Mouse (Mus musculus): ENCODE results near the gene Lta. TPM values are rescaled to one million over a fixed set of nuclear protein-coding genes. Genes with fewer than 3 reads are reported as not detected.

Gene Lta
- polyA plus RNA-seq, 1 experiment from 2014 or later, result not detected

GRCm38 (mm10) chr17:35195631-35196320 lies 9.4 kb downstream of the Lta start:
- H3K9me3 ChIP-seq, result no peaks in the 10 kb centered on the region
- peaks cover 26% of the 10 kb centered on the region for H3K4me1 ChIP-seq (replicated peaks)
- peak; percentile 77 for DNase-seq (ENCODE audit: low spot score)
- H3K36me3 ChIP-seq, result no peaks in the 10 kb centered on the region
- H3K27me3 ChIP-seq (ENCODE audit: insufficient read depth, poor library complexity, severe bottlenecking), result peaks cover 73% of the 10 kb centered on the region
- 2% methylated on average over 66 of the region's 66 CpGs for WGBS
- peak overlapping the region; percentile 50; the same call in 1 of the 2 replicates for H3K27ac ChIP-seq
- H3K4me3 ChIP-seq, result peak overlapping the region; percentile 56

GRCm38 (mm10) chr17:35194844-35195630 lies 10.1 kb downstream of the Lta start:
- 42% methylated on average over 19 of the region's 19 CpGs for WGBS
- DNase-seq (ENCODE audit: low spot score), result no peak
- Histone ChIP-seq H3K9me3 (no peaks in the 10 kb centered on the region), H3K27me3 (ENCODE audit: insufficient read depth, poor library complexity, severe bottlenecking) (peaks cover 66% of the 10 kb centered on the region), H3K4me3 (peak overlapping the region; percentile 56), H3K27ac (peak overlapping the region; percentile 50; the same call in 1 of the 2 replicates), H3K36me3 (no peaks in the 10 kb centered on the region), H3K4me1 (replicated peaks) (peaks cover 26% of the 10 kb centered on the region)

GRCm38 (mm10) chr17:35193881-35194843 lies 11.0 kb downstream of the Lta start, which contains the start of gene Ltb:
Gene Ltb (plus strand): TSS chr17:35194439.
- DNase-seq (ENCODE audit: low spot score), result no peak
- Histone ChIP-seq H3K4me1 (replicated peaks) (peaks cover 26% of the 10 kb centered on the region), H3K27me3 (ENCODE audit: insufficient read depth, poor library complexity, severe bottlenecking) (peaks cover 60% of the 10 kb centered on the region), H3K4me3 (peak within 1 kb of the TSS; percentile 56; the same call in 1 of the 2 replicates), H3K36me3 (no peaks in the 10 kb centered on the region), H3K27ac (no peak within 1 kb of the TSS), H3K9me3 (no peaks in the 10 kb centered on the region)
- WGBS, result 67% methylated on average over 28 of the region's 28 CpGs

GRCm38 (mm10) chr17:35192924-35193323 lies 12.2 kb downstream of the Lta start:
- Histone ChIP-seq H3K27ac (no peak overlapping the region), H3K4me1 (replicated peaks) (peaks cover 26% of the 10 kb centered on the region), H3K4me3 (no peak overlapping the region), H3K36me3 (no peaks in the 10 kb centered on the region), H3K27me3 (ENCODE audit: insufficient read depth, poor library complexity, severe bottlenecking) (peaks cover 50% of the 10 kb centered on the region), H3K9me3 (no peaks in the 10 kb centered on the region)
- no peak for DNase-seq (ENCODE audit: low spot score)
- 81% methylated on average over 5 of the region's 5 CpGs for WGBS

GRCm38 (mm10) chr17:35191723-35192122 lies 13.4 kb downstream of the Lta start:
- WGBS, result 56% methylated on average over 2 of the region's 2 CpGs

GRCm38 (mm10) chr17:35190096-35190495 lies 15.1 kb downstream of the Lta start:
- no peak overlapping the region for H3K4me3 ChIP-seq
- peaks cover 22% of the 10 kb centered on the region for H3K27me3 ChIP-seq (ENCODE audit: insufficient read depth, poor library complexity, severe bottlenecking)
- H3K9me3 ChIP-seq, result no peaks in the 10 kb centered on the region
- WGBS, result 65% methylated on average over 4 of the region's 4 CpGs
- H3K4me1 ChIP-seq (replicated peaks), result peaks cover 30% of the 10 kb centered on the region
- no peak overlapping the region for H3K27ac ChIP-seq
- H3K36me3 ChIP-seq, result no peaks in the 10 kb centered on the region
- DNase-seq (ENCODE audit: low spot score), result no peak

More at GRCm38 (mm10) chr17:35191723-35192122, 13.4 kb downstream of the Lta start:
- Histone ChIP-seq H3K27ac (no peak overlapping the region), H3K36me3 (no peaks in the 10 kb centered on the region), H3K4me1 (replicated peaks) (peaks cover 28% of the 10 kb centered on the region), H3K27me3 (ENCODE audit: insufficient read depth, poor library complexity, severe bottlenecking) (peaks cover 38% of the 10 kb centered on the region), H3K4me3 (no peak overlapping the region), H3K9me3 (no peaks in the 10 kb centered on the region)
- DNase-seq (ENCODE audit: low spot score), result no peak

- Histone ChIP-seq H3K27ac (no peak overlapping the region), H3K27me3 (ENCODE audit: insufficient read depth, poor library complexity, severe bottlenecking) (peaks cover 13% of the 10 kb centered on the region), H3K9me3 (no peaks in the 10 kb centered on the region), H3K4me1 (replicated peaks) (peaks cover 22% of the 10 kb centered on the region), H3K4me3 (no peak overlapping the region), H3K36me3 (no peaks in the 10 kb centered on the region)
- no peak for DNase-seq (ENCODE audit: low spot score)
- 70% methylated on average over 1 of the region's 1 CpGs for WGBS
Measured at GRCm38 (mm10) chr17:35189186-35189585, 16.0 kb downstream of the Lta start.

GRCm38 (mm10) chr17:35187959-35188610 lies 17.1 kb downstream of the Lta start, which contains the start of gene Lst1:
Gene Lst1 (minus strand): TSS chr17:35188439.
- Histone ChIP-seq H3K36me3 (no peaks in the 10 kb centered on the region), H3K9me3 (no peaks in the 10 kb centered on the region), H3K4me1 (replicated peaks) (peaks cover 18% of the 10 kb centered on the region), H3K27ac (no peak within 1 kb of the TSS), H3K27me3 (ENCODE audit: insufficient read depth, poor library complexity, severe bottlenecking) (peaks cover 2% of the 10 kb centered on the region; the same call in 1 of the 2 replicates), H3K4me3 (no peak within 1 kb of the TSS)
- 79% methylated on average over 7 of the region's 7 CpGs for WGBS
- no peak for DNase-seq (ENCODE audit: low spot score)

- Histone ChIP-seq H3K4me1 (replicated peaks) (peaks cover 18% of the 10 kb centered on the region), H3K27me3 (ENCODE audit: insufficient read depth, poor library complexity, severe bottlenecking) (no peaks in the 10 kb centered on the region), H3K27ac (no peak overlapping the region), H3K9me3 (no peaks in the 10 kb centered on the region), H3K4me3 (no peak overlapping the region), H3K36me3 (no peaks in the 10 kb centered on the region)
- 69% methylated on average over 4 of the region's 4 CpGs for WGBS
- DNase-seq (ENCODE audit: low spot score), result no peak
Measured at GRCm38 (mm10) chr17:35187345-35187744, 17.8 kb downstream of the Lta start.

GRCm38 (mm10) chr17:35186681-35187080 lies 18.5 kb downstream of the Lta start:
- WGBS, result 2% methylated on average over 4 of the region's 4 CpGs
- peak overlapping the region; percentile 55 for H3K4me3 ChIP-seq
- peaks cover 18% of the 10 kb centered on the region for H3K4me1 ChIP-seq (replicated peaks)
- H3K36me3 ChIP-seq, result no peaks in the 10 kb centered on the region
- peak; percentile 51 for DNase-seq (ENCODE audit: low spot score)
- no peaks in the 10 kb centered on the region for H3K9me3 ChIP-seq
- H3K27me3 ChIP-seq (ENCODE audit: insufficient read depth, poor library complexity, severe bottlenecking), result no peaks in the 10 kb centered on the region
- peak overlapping the region; percentile 88 for H3K27ac ChIP-seq

GRCm38 (mm10) chr17:35185639-35186611 lies 19.2 kb downstream of the Lta start:
- Histone ChIP-seq H3K9me3 (no peaks in the 10 kb centered on the region), H3K4me3 (peak overlapping the region; percentile 55), H3K27me3 (ENCODE audit: insufficient read depth, poor library complexity, severe bottlenecking) (no peaks in the 10 kb centered on the region), H3K36me3 (no peaks in the 10 kb centered on the region), H3K4me1 (replicated peaks) (peaks cover 18% of the 10 kb centered on the region), H3K27ac (peak overlapping the region; percentile 88)
- WGBS, result 3% methylated on average over 18 of the region's 18 CpGs
- DNase-seq (ENCODE audit: low spot score), result peak; percentile 66
